Mouse (Mus musculus) kidney, adult 2 months (tissue): Measurements from ENCODE around the gene Prr15l.

Source experiments
- CTCF ChIP-seq: fragments of 200-500 bp; conservative IDR thresholded peaks from 2 replicates; pipeline ENCODE4 v1.5.1; 2011; ENCODE audit warnings: low read depth, mild to moderate bottlenecking, control low read depth, low read length, moderate library complexity, mixed read lengths; ENCODE audit not compliant: insufficient read depth, insufficient read length
- POLR2A ChIP-seq: fragments of 200-500 bp; IDR thresholded peaks from one replicate; pipeline ENCODE4 v1.6.1; 2011; ENCODE audit warnings: low read depth, low read length, control low read depth

DNA sequence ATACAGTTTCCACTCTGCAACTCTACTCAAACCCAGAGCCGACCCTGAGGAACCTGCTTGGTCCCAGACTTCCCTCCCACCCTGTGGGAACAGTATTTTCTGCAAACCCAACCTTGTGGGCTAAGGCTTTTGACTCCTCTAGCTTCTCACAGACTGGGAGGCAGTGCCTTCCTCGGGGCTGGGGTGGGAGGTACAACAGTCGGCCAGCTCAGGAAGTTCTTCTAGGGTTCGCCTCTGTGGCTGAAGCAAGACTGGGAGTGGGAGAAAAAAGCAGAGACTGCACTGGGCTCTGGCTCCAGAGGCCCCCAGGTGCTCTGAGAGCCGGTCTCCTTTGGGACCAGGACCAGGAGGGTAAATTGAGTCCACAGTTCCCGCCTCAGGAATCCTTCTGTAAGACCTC lies 25.0 kb downstream of the Prr15l start:
- no peak for TF ChIP-seq CTCF
- TF ChIP-seq POLR2A: no peak
